Mouse (Mus musculus) heart, adult 2 months (tissue): ENCODE data around the gene Samd4.

ENCODE experiments used
- CTCF ChIP-seq: fragments of 200-600 bp; IDR thresholded peaks from 2 replicates; pipeline ENCODE4 v1.8.1; 2022; ENCODE audit warnings: antibody characterized with exemption, mild to moderate bottlenecking, moderate library complexity
- POLR2A ChIP-seq: fragments of 200-500 bp; IDR thresholded peaks from 2 replicates; pipeline ENCODE4 v1.6.1; 2011; ENCODE audit warnings: mild to moderate bottlenecking, low read depth, low read length, control low read depth; ENCODE audit not compliant: insufficient read depth

- TF ChIP-seq CTCF (no peak), POLR2A (no peak)
Observed at GRCm38 (mm10) chr14:46839326-46839725, 43.3 kb upstream of the Samd4 start.
